Mouse (Mus musculus): ENCODE data around the gene Decr2. TPM values are rescaled to one million over a fixed set of nuclear protein-coding genes. Genes with fewer than 3 reads are reported as not detected.
A peak's percentile ranks its signal among the peaks of the same experiment; 100 is the strongest.
"Not testable (repeated sequence)": the region's sequence is repeated elsewhere in the genome, so short reads cannot be mapped to it uniquely, and the experiment has no call there.

Gene Decr2
- total RNA-seq, 2 experiments from 2014 or later: not detected

GRCm38 (mm10) chr17:26114061-26114460, 23.9 kb upstream of the Decr2 start:
- ATAC-seq (replicated peaks; ENCODE audit: low FRiP score, poor library complexity, severe bottlenecking): 0 out of 2 replicates have a peak, but pooled peaks have one; percentile 12

DNA sequence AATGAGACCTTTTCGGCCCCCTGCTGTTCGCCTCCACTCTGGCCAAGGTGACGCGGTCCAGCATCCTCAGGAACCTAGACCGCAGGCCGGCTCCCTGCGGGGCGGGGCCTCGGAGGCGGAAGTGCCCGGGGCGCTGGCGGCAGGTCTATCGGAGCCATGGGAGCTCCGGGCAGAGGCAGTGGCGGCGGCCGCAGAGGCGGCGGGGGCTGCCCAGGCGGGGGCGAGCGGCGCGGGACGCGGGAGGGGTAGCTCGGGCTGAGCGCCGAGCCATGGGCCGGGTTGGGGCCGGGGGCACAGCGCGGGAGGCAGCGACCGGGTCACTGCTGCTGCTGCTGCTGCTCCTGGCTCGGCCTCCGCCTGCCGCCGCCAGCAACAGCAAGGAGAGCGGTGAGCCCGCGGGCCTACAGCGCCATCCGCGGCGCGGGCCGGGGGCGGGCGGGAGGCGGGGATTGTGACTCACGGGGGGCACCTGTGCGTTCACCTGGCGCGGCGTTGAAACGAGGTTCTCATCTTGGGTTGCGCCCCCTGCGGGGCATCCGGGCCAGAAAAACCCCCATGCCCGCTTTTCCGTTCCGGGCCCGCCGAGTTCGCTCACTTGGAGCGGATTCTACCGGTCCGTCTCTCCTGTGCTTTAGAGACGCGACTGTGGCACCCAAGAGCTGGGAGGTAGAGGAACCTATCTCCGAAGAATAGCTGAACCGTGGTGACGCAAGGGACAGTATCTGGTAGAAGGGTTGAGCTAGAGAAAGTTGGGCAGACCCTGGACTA, 23.2 kb upstream of the Decr2 start, which contains the start of gene Tmem8:
Gene Tmem8, plus strand, starts transcription at position 119 of the 768 bp plus-strand sequence.
- peak; percentile 90 for ATAC-seq (replicated peaks; ENCODE audit: low FRiP score, poor library complexity, severe bottlenecking)

GRCm38 (mm10) chr17:26112751-26113150, 22.6 kb upstream of the Decr2 start:
- ATAC-seq (replicated peaks; ENCODE audit: low FRiP score, poor library complexity, severe bottlenecking): no peak

DNA sequence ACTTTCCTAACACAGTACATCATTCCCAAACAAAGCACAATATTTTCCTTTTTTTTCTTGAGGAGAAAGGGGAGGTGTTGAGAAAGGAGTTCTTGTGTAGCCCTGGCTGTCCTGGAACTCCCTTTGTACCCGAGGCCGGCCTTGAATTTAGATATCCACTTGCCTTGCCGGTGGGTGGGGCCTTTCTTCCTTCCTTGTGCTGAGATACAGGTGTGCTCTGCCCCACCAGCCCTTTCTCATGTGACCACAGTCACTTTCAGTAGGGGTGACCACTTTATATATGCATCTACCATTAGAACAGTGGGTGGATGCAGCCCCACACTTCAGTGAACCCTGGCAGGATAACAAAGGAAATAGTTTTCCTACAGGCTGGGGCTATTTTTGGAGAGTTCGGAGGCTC, 21.6 kb upstream of the Decr2 start:
- no peak for ATAC-seq (replicated peaks; ENCODE audit: low FRiP score, poor library complexity, severe bottlenecking)

DNA sequence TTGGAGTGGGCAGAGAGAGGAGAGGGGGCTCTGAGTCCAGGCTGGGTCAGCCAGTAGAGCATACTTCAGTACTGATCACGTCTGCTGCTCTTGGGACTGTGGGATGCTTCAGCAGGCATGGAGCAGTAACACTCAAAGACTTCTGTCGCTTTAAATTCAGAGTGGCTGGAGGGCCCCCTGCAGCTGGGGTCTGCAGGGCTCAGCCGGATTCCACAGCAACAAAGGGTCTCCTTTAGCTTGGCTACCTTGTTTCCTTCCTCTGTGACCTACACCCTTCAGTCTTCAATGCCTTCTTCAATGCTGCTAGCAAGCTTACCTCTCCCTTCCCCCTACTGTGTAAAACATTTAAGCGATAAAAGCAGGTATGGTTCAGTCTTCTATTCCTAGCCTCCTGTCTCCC, 20.9 kb upstream of the Decr2 start:
- ATAC-seq (replicated peaks; ENCODE audit: low FRiP score, poor library complexity, severe bottlenecking): no peak

GRCm38 (mm10) chr17:26110156-26110555, 20.0 kb upstream of the Decr2 start:
- ATAC-seq (replicated peaks; ENCODE audit: low FRiP score, poor library complexity, severe bottlenecking): no peak

DNA sequence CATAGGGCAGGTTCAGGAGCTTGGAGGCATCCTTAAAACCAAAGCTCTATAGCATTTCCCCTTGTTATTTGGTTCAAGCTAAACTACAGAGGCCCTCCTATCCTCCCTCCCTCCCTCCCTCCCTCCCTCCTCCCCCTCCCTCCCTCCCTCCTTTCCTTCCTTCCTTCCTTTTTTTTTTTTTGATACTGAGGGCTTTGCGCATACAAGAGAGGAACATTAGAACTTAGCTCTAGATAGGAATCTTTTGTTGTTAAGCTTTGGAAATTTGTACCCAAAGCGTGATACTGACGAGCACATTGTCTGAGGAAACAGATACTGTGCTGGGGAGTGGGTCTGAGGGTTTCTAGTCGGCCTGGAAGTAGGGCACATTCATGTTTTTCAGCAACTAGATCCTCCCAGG, 15.5 kb upstream of the Decr2 start:
- no peak for ATAC-seq (replicated peaks; ENCODE audit: low FRiP score, poor library complexity, severe bottlenecking)

GRCm38 (mm10) chr17:26101478-26101877, 11.3 kb upstream of the Decr2 start:
- ATAC-seq (replicated peaks; ENCODE audit: low FRiP score, poor library complexity, severe bottlenecking): no peak

GRCm38 (mm10) chr17:26100166-26100565, 10.0 kb upstream of the Decr2 start:
- no peak for ATAC-seq (replicated peaks; ENCODE audit: low FRiP score, poor library complexity, severe bottlenecking)

DNA sequence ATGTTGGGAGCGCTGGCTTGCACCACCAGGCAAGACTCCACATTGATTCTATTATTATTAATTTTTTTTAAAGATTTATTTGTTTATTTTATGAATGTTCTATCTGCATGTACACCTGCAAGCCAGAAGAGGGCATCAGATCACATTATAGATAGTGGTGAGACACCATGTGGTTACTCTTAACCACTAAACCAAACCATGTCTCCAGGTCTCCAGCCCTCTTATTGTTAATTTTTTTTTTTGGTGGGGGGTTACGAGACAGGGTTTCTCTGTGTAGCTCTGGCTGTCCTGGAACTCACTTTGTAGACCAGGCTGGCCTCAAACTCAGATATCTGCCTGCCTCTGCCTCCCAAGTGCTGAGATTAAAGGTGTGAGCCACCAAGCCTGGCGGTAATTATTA, 9.2 kb upstream of the Decr2 start:
- ATAC-seq (replicated peaks; ENCODE audit: low FRiP score, poor library complexity, severe bottlenecking): not testable (repeated sequence)

DNA sequence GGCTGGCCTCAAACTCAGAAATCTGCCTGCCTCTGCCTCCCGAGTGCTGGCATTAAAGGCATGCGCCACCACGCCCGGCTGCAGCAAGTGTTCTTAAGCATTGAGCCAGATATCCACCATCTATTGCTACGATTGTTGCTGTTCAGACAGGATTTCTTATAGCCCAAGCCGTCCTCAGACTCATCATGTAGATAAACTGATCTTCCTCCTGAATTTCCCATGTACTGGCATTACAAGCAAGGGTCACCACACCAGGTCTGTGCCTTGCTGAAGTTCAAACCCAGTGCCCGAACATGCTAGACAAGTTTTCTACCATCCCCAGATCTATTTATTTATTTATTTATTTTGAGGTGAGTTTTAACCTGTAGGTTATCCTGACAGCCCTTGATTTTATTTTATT, 8.3 kb upstream of the Decr2 start:
- no peak for ATAC-seq (replicated peaks; ENCODE audit: low FRiP score, poor library complexity, severe bottlenecking)

- peak; percentile 79 for ATAC-seq (replicated peaks; ENCODE audit: low FRiP score, poor library complexity, severe bottlenecking)
These were observed 5.1 kb upstream of the Decr2 start, which contains the start of gene Nme4 for GRCm38 (mm10) chr17:26095121-26095740. Gene Nme4 (minus strand): TSS chr17:26095602.

GRCm38 (mm10) chr17:26094531-26095110, 4.5 kb upstream of the Decr2 start:
- no peak for ATAC-seq (replicated peaks; ENCODE audit: low FRiP score, poor library complexity, severe bottlenecking)

- no peak for ATAC-seq (replicated peaks; ENCODE audit: low FRiP score, poor library complexity, severe bottlenecking)
These were observed 3.0 kb downstream of the Decr2 start for GRCm38 (mm10) chr17:26087059-26087564.

- no peak for ATAC-seq (replicated peaks; ENCODE audit: low FRiP score, poor library complexity, severe bottlenecking)
These were observed 9.3 kb downstream of the Decr2 start for GRCm38 (mm10) chr17:26080867-26081266.

DNA sequence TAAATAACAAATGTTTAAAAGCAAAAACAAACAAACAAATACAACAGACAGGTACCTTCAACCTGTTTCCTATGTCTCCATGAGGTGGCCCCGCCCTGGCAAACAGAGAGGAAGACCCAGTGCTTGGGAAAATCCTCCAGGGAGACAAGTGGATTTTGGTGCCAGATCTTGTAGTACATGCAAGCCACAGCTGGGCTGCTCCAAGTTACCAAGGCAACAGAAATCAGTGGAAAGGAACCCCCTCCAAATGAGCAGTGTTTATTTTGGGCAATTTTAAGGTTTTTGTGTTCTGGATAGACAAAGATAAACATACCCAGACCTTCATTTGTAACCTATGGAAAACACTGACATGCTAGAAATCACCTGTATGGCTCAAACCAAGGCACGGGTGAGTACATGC, 11.3 kb downstream of the Decr2 start:
- no peak for ATAC-seq (replicated peaks; ENCODE audit: low FRiP score, poor library complexity, severe bottlenecking)

GRCm38 (mm10) chr17:26075246-26075645, 14.9 kb downstream of the Decr2 start:
- ATAC-seq (replicated peaks; ENCODE audit: low FRiP score, poor library complexity, severe bottlenecking): no peak

DNA sequence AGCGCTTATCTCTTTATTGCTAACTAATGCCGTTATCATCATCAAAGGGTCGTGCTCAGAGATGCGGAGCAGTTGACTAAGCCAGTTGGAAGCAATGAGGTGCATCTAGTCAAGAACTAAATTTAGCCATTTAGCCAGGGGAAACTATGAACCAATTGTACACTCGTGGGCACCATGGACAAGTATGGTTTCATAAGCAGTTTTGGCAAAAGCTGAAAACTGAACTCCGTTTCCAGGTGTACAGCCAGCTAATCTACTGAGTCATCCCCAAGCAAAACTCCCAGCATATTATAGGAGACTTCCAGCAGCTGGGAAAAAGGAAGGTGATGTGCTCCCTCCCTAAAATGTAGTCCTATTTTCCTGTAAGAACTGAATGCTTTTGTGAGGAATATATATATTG, 20.0 kb downstream of the Decr2 start:
- no peak for ATAC-seq (replicated peaks; ENCODE audit: low FRiP score, poor library complexity, severe bottlenecking)

- ATAC-seq (replicated peaks; ENCODE audit: low FRiP score, poor library complexity, severe bottlenecking): peak; percentile 76
These were observed 21.1 kb downstream of the Decr2 start, which contains the start of gene Rab11fip3 for GRCm38 (mm10) chr17:26068831-26069739. Gene Rab11fip3 (minus strand): TSS chr17:26069555.
